Comparison of ENCODE assay signal across 33 mouse cellular contexts in genomic region chr6:127837910-127838309, GRCm38 (mm10). TPM values are rescaled to one million over a fixed set of nuclear protein-coding genes. Genes with fewer than 3 reads are reported as not detected.
"Had no signal": no experiment of that assay in that cellular context is flagged by ENCODE, and none has a peak within 500 bp of the region (broad histone marks: within the 10 kb centered on the region; RNA-seq: fewer than 3 reads in every experiment).

No protein-coding gene starts in this region.

- H3K9me3 ChIP-seq: heart, embryonic 10.5 days; heart, embryonic 13.5 days; heart, embryonic 15.5 days; hindbrain, embryonic 10.5 days; hindbrain, embryonic 12.5 days; hindbrain, embryonic 13.5 days; hindbrain, embryonic 15.5 days; kidney, embryonic 15.5 days had no signal

- H3K36me3 ChIP-seq: heart, embryonic 10.5 days; heart, embryonic 13.5 days; heart, embryonic 15.5 days; hindbrain, embryonic 10.5 days; hindbrain, embryonic 12.5 days; hindbrain, embryonic 13.5 days; hindbrain, embryonic 15.5 days; kidney, embryonic 15.5 days had no signal

- ATAC-seq: hindbrain, embryonic 16.5 days; hindbrain, postnatal 0 days; inflammation-experienced regulatory T-cells, adult 6 months had no signal

- H3K27ac ChIP-seq: heart, embryonic 10.5 days; heart, embryonic 13.5 days; heart, embryonic 15.5 days; hindbrain, embryonic 10.5 days; hindbrain, embryonic 12.5 days; hindbrain, embryonic 13.5 days; hindbrain, embryonic 14.5 days; hindbrain, embryonic 15.5 days; hindbrain, postnatal 0 days; kidney, embryonic 15.5 days; kidney, postnatal 0 days; layer of hippocampus, adult 2 months; left cerebral cortex, adult 2 months had no signal

- H3K9ac ChIP-seq: heart, embryonic 13.5 days; heart, embryonic 15.5 days; hindbrain, embryonic 12.5 days; hindbrain, embryonic 13.5 days; hindbrain, embryonic 14.5 days; hindbrain, embryonic 15.5 days; kidney, embryonic 15.5 days had no signal

- DNase-seq: heart, postnatal 10 days; heart, postnatal 14 days; heart, postnatal 36 days; heart, postnatal 4 days; kidney, adult 11 months; kidney, adult 18-20 months; kidney, adult 2 months; kidney, adult 8-10 months; kidney, adult 9 months; kidney, postnatal 10 days; kidney, postnatal 14 days; kidney, postnatal 25 days; kidney, postnatal 36 days; kidney, postnatal 4 days; layer of hippocampus, adult 9-11 months; layer of hippocampus, postnatal 36 days had no signal

- H3K4me2 ChIP-seq: heart, embryonic 11.5 days; heart, embryonic 13.5 days; heart, embryonic 15.5 days; hindbrain, embryonic 12.5 days; hindbrain, embryonic 13.5 days; hindbrain, embryonic 14.5 days; hindbrain, embryonic 15.5 days; kidney, embryonic 15.5 days had no signal

- H3K4me1 ChIP-seq: heart, embryonic 13.5 days; heart, embryonic 15.5 days; hindbrain, embryonic 13.5 days; hindbrain, embryonic 15.5 days had no signal

- H3K27me3 ChIP-seq: heart, embryonic 13.5 days; heart, embryonic 15.5 days; hindbrain, embryonic 12.5 days; hindbrain, embryonic 15.5 days; kidney, embryonic 15.5 days had no signal

- H3K4me3 ChIP-seq: heart, embryonic 10.5 days; heart, embryonic 13.5 days; heart, embryonic 15.5 days; hindbrain, embryonic 10.5 days; hindbrain, embryonic 12.5 days; hindbrain, embryonic 13.5 days; hindbrain, embryonic 15.5 days; kidney, embryonic 15.5 days; layer of hippocampus, adult 2 months; left cerebral cortex, adult 2 months had no signal

RNA-seq across cellular contexts. Expression of gene Tspan11, which starts 49.5 kb away (rescaled TPM):
- total RNA-seq: hematopoietic stem cell, adult 5-6 weeks had no signal
- polyA plus RNA-seq: inflammation-experienced regulatory T-cells, adult 6 months had no signal
